Mouse (Mus musculus): ENCODE measurements around the gene P2ry12.

P2ry12 gene

DNA sequence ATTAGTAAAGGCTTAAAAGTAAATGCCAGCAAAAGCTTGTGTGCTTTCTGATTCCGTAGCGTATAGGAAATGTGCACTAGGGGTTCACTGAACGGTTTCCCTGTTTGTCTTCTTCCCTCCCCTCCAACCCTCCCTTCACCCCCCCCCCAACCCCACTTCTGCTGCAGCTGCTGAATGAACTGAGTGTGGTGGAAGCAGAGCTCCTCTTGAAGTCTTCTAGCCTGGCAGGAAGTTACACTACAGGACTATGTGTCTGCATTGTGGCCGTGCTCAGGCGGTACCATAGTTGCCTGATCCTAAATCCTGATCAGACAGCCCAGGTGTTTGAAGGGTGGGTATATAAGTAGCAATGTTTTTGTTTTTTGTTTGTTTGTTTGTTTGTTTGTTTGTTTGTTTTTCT, 27.8 kb downstream of the P2ry12 start:
- DNase-seq (ENCODE audit: low read depth, low spot score) = no peak

DNA sequence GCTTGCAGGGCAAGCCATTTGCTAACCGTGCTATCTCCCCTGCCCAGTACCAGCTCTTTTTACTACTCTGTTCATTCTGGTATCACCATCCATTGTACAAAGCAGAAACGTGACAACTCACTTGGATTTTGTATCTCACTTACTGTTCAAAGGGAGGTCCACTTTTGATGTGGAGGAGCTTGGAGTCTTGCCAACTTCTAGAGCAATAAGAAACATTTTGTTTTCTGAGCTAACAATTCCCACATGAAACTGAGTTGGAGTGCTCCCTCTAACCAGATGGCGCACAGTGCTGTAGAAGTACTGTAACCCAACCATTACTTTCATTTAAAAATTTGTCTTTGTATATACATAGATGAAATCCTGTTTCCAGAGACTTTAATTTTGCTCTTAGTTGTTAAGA, 31.8 kb downstream of the P2ry12 start:
- DNase-seq (ENCODE audit: low read depth, low spot score) = no peak

DNA sequence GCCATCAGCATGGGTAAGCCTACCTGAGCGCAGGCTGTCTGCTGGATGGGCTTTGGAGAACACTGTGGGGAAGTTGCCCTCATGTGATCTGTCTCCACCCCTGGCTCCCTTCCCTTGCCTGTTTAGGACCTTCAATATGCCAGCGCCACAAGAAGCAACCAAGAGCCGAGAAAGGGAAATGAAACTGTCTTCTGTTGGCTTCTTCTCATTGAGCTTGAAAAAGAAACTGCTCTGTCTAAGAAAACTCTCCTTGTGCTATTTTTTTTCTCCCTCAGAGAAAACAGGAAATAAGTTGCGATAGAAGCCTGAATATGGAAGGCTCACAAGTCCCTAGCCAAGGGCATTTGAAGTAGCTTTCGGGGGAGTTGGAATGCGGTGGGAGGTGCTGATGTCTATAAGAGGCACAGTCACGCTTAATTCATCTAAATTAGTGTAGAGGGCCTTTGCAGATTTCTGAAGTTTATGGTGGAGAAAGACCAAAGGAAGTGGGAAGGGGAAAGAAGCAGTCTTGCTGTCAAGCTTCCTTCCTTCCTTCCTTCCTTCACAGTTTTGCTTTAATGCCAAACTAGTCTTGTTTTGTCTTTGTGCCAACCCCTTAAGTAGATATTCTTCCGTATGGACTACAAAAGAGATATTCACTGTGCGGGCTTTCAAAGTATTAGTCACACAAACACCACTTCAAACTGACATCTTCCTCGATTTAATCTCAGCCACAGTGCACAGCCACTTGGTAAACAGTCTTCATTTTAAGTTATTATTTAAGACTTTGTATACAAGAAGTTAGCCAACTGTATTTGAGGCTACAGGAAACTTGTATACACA, 33.7 kb downstream of the P2ry12 start:
- DNase-seq (ENCODE audit: low read depth, low spot score) = peak; percentile 19

DNA sequence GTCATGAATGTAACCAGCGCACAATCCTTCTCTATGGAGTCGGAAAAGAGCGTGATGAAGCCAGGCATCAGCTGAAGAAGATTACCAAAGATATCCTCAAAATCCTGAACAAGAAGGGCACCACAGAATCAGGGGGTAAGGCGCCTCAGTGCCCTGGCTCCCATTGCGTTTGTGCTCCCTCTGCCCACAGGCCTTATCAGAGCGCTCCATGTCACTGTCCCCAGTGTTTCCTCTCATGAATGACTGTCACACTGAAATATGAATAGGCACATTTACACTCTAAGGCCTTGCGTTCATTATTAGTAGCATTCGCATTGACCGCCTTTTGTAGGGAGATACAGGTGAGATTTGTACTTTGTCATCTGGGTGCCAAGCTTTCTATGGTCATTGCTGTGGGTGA, 35.0 kb downstream of the P2ry12 start:
- DNase-seq (ENCODE audit: low read depth, low spot score) = no peak

- no peak for DNase-seq (ENCODE audit: low read depth, low spot score)
These were observed 37.3 kb downstream of the P2ry12 start for GRCm38 (mm10) chr3:59225411-59225810.

DNA sequence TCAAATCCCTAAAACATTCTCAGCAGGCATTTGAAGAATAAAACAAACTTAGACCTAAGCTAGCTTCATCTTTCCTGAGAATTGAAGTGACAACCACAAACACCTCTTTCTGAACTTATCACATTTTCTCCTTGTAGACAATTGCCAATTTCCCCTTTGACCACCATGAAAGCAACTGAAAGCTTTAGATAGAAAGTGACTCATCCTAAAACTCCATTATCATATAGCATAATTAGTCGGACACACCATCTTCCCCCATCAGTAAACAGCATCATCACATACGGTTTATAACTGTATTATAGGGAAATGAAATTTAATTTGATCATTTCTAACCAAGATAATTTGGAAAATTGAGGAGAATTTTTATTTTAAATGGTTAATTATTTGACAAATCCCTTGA, 40.4 kb downstream of the P2ry12 start:
- DNase-seq (ENCODE audit: low read depth, low spot score) = no peak

GRCm38 (mm10) chr3:59219326-59219725, 43.3 kb downstream of the P2ry12 start:
- no peak for DNase-seq (ENCODE audit: low read depth, low spot score)

DNA sequence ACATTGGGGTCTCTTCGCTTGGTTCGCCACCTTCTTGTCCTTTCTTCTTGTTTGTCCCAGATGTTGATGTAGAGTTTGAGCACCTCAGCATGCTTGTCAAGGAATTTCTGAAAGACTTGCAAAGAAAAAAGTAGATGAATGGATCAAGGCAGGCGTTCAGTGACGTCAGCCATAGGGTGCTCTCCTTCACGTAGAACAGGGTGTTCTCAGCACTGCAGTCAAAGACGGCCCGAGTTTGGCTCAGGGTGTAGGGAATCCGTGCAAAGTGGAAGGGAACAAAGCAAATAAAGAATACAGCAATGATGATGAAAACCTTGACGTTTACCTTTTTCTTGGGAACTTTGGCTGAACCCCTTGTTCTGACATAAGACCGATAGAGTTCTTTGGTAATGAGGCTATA, 45.5 kb downstream of the P2ry12 start:
- DNase-seq (ENCODE audit: low read depth, low spot score) = no peak

- no peak for DNase-seq (ENCODE audit: low read depth, low spot score)
These were observed 50.3 kb downstream of the P2ry12 start for GRCm38 (mm10) chr3:59212404-59212803.

DNA sequence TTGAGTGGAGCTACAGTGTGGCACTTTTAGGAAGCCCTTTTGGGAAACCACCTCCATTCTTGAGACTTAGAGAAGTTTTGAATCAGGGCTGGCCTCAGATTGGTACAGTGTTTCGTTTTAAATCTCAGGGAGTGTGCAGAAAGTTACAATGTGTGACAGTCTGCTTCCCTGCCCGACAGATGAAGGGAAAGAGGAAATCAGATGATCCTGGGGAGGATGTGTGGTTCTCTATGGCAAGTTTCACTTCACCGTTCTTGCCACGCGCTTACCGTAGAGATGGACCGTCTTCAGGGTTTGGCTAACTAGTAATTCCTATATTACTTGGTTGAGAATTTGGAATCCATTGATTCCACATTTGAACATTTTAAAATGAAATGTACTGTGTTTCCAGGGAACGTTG, 50.9 kb downstream of the P2ry12 start:
- DNase-seq (ENCODE audit: low read depth, low spot score) = no peak

- no peak for DNase-seq (ENCODE audit: low read depth, low spot score)
These were observed 51.9 kb downstream of the P2ry12 start, which contains the start of gene P2ry13 for GRCm38 (mm10) chr3:59210727-59211126. TSS of gene P2ry13 (minus strand) at chr3:59210882.

DNA sequence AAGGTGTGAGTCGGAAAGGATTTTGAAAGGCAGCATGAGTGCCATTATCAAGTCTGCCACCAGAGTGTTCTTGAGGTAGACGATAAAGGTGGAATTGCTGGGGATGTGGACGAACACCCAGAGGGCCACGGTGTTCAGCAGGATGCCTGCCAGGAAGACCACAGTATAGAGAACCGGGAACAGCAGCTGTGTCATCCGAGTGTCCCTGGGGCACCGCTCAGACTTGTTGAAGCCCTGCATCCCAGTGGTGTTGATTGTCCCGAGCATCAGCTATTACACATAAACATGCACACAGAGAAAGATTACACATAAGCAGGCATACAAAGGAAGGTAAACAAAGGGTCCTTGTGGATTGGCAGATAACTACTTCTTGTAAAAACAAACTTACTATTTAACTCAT, 52.6 kb downstream of the P2ry12 start:
- DNase-seq (ENCODE audit: low read depth, low spot score) = no peak

DNA sequence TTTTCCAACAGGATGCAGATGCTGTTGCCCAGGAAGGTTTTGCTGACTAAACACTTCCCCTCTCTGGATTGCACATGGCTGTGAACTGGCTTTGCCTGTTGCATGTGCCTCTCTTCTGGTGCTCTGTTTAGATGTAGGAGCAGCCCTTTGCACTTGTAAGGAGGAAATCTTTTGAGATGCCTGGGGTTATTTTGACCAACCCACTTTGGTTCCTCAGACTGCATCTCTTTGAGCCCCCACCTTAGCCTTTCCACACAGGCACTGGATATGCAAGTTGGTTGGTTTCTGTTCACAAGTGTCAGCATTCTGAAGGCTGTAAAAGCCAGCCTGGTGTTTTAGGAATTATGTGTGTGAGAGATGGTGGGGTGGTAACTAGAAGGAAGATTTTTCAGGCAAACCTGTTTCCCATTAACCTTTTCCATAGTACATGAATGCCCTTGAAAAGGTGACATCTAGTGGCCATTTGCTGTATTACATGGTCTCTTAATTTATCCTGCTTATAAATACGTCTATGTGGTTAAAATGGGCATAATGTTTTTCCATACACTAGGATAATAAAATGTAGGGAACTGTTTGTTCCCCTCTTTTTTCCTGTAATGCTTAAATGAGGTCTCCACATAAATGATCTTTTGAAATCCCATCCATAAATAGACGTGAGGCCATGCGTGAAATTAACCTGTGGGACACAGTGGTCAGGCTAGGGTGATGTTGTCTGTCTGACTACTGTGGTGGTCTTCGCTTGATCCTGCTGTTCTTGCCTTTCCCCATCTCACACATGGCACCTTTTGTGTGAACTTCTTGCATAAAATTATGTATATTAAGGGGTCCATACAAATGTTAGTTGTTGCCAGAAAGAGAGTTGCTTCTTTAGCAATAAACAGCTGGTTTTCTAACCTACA, 53.8 kb downstream of the P2ry12 start:
- peak; percentile 94 for DNase-seq (ENCODE audit: low read depth, low spot score)

- DNase-seq (ENCODE audit: low read depth, low spot score) = no peak
These were observed 56.7 kb downstream of the P2ry12 start for GRCm38 (mm10) chr3:59205941-59206340.

GRCm38 (mm10) chr3:59204719-59205503, 57.8 kb downstream of the P2ry12 start:
- peak; percentile 63 for DNase-seq (ENCODE audit: low read depth, low spot score)

DNA sequence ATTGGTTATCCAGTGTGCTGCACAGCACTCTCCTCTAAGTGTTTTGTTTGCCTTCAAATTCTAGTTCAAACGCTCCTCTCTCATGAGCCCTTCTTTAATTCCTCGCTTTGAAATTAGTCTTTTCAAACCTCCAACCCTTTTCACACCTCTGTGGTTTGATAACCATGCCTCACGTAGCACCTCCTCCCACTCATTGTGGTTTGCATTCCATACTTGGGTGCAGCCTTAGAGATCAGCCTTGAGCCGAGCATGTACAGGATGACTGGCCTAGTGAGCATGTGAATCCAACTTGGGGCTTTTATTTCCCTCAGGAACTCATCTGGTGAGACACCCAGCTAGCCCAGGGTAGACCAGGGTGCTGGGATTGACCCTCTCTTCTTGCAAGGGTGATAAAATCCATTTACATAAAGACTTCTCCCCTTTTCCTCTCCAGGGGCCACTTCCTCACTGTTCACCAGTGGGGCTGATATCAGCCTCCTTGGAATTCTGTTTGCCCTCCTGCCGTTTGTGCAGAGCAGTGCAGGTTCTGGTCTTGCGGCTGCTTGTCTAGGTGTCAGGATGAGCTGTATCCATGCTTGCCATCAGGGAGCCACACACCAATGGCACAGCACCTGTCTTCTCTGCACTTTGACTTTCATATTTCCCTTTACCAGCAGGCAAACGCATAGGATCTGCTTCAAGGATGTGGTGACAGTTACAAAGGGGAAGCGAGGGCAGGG, 58.7 kb downstream of the P2ry12 start:
- peak; percentile 70 for DNase-seq (ENCODE audit: low read depth, low spot score)

DNA sequence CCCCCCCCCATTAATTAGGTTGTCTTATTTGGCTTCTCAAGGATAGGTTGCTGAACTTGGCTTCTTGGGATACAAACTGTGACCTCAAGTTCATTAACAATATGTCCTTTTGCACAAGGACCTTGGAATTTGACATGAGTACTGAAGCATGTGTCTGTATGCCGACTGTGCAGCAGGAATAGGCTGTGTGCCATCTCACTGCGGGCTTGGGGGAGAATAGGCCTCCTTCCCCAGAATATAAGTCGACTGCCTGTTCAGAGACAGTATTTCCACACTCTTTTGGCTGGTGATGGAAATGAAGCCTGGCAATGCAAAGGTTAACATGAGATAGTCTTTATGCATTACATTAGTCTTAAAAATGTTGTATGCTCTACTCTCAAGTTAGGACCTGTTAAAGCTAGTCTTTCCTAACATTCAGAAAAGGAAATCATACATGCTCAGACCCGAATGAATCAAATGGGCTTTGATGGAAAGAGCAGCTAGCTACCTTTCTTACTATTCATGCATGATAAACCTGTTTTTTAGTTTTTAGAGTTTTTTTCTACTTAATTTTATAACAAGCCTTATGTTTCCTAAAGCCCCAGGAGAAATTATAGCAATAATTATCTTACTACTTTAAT, 65.2 kb downstream of the P2ry12 start:
- no peak for DNase-seq (ENCODE audit: low read depth, low spot score)

DNA sequence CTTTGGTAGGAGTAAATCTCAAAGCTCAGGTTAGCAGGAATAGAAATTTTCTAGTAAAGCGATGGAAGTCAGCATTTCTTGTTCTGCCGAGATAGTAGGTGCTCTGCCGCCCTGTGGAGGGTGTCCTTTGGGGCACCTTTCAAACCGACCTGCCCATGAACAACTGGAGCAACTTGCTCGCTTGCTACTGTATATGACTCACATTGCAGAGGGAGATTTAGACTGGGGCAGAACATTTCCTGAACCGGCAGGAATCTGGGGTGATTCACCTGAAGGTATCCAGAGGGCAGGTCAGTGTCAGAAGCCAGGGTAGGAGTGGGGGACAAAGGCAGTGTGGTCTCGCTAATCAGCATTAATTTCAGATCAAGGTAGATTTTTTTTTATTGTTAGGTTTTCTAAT, 67.7 kb downstream of the P2ry12 start, which contains the start of gene Gpr87:
TSS of gene Gpr87 (minus strand) at position 167 of the 400 bp plus-strand sequence.
- DNase-seq (ENCODE audit: low read depth, low spot score) = no peak

DNA sequence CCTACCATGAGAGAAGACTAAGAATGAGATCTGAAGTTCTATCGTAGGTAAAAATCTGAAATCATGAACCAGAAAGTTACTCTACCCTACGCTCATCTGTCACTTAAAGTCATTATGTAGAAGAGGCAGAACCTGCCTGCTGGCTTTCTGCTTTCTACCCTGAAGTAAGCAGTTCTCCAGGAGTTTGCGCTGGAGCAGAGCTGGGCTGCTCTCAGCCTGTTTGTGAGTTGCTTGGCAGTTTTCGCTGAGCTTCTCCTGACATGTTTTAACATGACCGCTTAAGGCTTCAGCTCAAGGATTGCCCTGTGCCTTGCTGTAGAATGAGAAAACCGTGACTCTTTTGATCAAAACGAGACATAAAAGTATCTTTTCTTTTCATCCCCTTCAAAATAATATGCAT, 68.6 kb downstream of the P2ry12 start:
- DNase-seq (ENCODE audit: low read depth, low spot score) = no peak

DNA sequence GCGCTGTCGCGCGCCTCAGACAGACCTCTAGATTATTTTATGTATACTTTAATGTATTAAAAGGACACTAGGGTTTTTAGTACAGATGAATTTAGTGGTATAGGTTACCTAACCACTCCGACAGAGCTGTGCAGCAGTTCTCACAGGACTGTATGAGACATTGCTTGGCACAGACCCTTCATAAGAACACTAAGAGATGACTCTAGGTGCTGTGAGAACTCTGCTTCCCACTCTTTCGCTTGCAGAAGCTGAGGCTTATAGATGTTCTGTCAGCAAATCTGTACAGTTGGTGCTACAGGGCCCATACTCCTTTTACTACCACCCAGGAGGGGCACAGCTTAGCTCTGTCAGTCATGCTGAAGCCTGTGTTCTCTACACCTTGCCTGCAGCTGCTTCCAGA, 71.0 kb downstream of the P2ry12 start:
- no peak for DNase-seq (ENCODE audit: low read depth, low spot score)

- no peak for DNase-seq (ENCODE audit: low read depth, low spot score)
These were observed 75.3 kb downstream of the P2ry12 start for GRCm38 (mm10) chr3:59187336-59187735.

Measured in 3T3-L1 (cell line).